Mouse (Mus musculus): ENCODE measurements around the gene 9530053A07Rik.

9530053A07Rik gene

GRCm38 (mm10) chr7:28169489-28170422, 40.5 kb downstream of the 9530053A07Rik start, which contains the start of gene Fbl:
Gene Fbl (plus strand): TSS chr7:28169710.
- CTCF ChIA-PET = interaction anchor here (0.6 to 1.1 kb wide), 4 partner anchors 11 to 991 kb away, joined by 3 to 6 read pairs (median 4); partner anchors contain the start of gene Rab4b

GRCm38 (mm10) chr7:28175358-28175757, 46.1 kb downstream of the 9530053A07Rik start:
- CTCF ChIA-PET = no interaction called here

DNA sequence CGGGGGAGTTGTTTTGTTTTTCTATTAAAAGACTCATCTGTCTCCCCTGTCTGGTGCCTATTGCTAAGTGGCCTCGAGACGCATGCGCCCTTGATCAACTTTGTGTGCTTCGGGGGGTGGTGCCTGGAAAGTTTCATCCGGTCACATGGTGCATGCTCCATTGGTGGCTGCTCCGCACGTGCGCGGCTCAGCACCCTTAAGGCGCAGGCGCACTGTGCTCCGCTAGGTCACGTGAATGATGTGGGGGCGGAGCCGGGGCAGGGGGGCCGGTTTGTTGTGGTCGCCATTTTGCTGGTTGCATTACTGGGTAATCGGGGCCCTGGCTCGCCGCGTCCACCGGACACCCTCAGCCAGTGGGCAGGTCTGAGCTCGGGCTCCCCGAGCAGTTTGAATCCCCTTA, 50.0 kb downstream of the 9530053A07Rik start, which contains the start of gene Dyrk1b:
Gene Dyrk1b (plus strand): TSS at position 242 of the 400 bp plus-strand sequence.
- CTCF ChIA-PET = no interaction called here

DNA sequence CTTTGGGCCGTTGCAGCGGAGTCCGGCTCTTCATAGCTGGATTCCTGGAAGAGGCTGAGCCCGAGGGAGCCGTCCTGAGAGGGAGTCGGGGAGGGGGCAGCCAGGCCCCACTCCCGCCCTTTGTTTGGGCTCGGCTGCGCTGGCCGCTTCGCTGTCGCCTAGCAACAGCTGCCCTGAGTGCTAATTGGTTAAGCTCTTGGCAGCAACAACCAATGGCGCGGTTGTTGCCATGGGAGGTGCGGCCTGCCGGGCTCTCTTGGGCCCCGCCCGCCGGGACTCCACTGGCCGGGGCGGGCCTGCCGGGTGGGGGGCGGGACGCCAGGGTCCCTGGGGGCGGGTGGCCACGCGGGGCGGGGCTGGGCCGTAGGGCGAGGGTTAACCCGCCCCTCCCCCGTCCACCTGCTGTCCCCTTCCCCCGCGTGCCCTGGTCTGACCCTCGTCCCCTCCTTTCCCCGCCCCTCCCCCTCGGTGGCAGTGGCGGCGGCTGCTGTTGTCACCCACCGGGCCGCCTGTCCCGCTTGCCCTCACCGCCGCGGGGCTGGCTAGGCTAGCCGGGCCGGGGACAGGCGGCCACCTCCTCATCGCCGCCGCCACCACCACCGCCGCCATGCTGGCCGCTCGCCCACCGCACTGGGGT, 50.6 kb downstream of the 9530053A07Rik start:
- CTCF ChIA-PET = interaction anchor here (0.7 to 0.9 kb wide), 2 partner anchors 10 to 193 kb away, joined by 3 to 4 read pairs; partner anchors contain the start of genes Fbl and Plekhg2

DNA sequence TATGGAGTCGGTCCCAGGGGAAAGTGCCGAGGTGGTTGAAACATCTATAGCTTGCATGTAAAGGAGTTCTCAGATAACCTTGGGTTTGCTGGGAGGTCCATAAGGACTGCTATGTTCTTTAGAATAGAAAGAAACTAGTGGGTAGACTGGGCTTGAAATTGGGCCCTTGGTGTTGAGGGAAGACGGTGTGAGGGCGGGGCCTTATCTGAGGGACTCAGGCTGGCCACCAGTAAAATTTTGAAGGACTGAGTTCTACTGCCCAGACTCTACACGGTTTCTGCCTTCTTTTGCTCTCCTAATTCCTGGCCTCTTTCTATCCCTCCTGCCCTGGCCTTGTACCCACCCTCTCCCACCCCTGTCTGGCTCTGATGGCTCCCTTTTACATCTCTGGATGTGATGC, 51.6 kb downstream of the 9530053A07Rik start:
- CTCF ChIA-PET = interaction anchor here (0.9 kb wide), 1 partner anchor 11 kb away, joined by 3 read pairs; the partner anchor contains the start of gene Fbl

GRCm38 (mm10) chr7:28181376-28181775, 52.1 kb downstream of the 9530053A07Rik start:
- CTCF ChIA-PET = no interaction called here

- CTCF ChIA-PET = no interaction called here
These were observed 53.1 kb downstream of the 9530053A07Rik start for GRCm38 (mm10) chr7:28182320-28182719.

- CTCF ChIA-PET = interaction anchor here (0.6 kb wide), 1 partner anchor 37 kb away, joined by 4 read pairs; no protein-coding TSS in a partner anchor
These were observed 56.6 kb downstream of the 9530053A07Rik start for GRCm38 (mm10) chr7:28185884-28186283.

DNA sequence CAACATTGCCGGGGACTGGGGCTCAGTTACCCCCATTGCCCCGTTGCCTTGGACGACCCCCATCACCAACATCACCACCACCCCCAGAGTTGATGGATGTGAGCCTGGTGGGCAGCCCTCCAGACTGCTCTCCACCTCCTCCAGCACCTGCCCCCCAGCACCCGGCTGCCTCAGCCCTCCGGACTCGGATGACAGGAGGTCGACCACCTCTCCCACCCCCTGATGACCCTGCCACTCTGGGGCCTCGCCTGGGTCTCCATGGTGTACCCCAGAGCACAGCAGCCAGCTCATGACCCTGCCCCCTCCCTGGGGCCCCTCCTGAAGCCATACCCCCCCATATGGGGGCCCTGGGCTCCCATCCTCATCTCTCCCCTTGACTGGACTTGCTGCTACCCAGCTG, 57.4 kb downstream of the 9530053A07Rik start:
- CTCF ChIA-PET = no interaction called here

DNA sequence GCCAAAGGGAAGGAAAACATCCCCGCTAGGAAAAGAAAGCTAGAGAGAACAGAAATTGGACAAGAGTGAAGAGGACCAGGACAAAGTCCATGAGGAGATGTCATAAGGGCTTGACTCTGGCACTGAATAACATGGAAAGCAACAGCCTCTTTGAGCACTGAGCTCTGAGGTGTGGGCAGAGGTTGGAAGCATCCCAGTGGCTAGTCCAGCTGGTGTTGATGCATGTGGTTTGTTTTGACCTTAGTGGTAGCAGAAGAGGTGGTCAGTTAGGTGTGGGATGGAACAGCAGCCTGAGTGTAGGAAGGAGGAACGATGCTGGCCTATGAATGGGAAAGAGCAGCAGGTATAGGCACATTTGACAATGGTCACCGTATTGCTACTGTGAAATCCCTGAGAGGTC, 62.2 kb downstream of the 9530053A07Rik start:
- CTCF ChIA-PET = no interaction called here

GRCm38 (mm10) chr7:28191903-28192302, 62.6 kb downstream of the 9530053A07Rik start:
- CTCF ChIA-PET = no interaction called here

- CTCF ChIA-PET = no interaction called here
These were observed 66.3 kb downstream of the 9530053A07Rik start for GRCm38 (mm10) chr7:28195414-28196098.

DNA sequence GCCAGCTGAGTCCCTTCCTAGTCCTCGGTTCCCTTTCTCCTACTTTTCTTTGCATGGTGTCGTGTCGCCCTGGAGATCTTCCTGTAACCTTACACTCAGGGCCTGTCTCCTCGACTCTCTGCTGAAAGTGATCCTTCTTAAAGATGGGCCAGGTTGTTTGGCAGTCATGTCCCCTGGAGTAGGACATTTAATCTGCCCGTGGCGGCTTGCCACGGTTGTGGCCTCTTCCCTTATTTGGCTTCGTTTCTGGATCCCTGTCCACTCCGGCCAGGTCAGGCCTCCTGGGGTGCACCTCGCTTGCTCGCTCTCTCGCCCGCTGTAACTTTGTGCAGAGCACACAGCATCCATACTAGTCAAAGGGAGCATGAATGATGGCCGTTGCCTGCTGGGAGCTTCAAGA, 67.3 kb downstream of the 9530053A07Rik start:
- CTCF ChIA-PET = no interaction called here

DNA sequence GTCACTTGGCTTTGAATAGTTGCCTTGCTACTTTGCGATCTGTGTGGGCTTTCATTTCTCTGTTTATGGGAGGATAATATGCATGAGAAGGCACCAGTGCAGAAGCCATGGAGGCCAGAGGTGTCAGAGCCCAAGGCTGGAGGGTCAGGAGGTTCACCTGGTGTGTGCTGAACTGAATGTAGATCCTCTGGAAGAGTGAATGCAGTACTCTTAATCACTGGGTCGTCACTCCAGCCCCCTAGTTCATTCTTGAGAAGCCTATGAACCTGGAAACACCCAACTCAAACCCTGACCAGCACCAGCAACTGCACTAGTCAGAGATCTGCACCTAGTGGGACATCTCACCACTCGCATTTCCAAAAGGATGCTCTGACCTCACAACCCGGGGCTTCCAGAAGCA, 69.8 kb downstream of the 9530053A07Rik start:
- CTCF ChIA-PET = no interaction called here

DNA sequence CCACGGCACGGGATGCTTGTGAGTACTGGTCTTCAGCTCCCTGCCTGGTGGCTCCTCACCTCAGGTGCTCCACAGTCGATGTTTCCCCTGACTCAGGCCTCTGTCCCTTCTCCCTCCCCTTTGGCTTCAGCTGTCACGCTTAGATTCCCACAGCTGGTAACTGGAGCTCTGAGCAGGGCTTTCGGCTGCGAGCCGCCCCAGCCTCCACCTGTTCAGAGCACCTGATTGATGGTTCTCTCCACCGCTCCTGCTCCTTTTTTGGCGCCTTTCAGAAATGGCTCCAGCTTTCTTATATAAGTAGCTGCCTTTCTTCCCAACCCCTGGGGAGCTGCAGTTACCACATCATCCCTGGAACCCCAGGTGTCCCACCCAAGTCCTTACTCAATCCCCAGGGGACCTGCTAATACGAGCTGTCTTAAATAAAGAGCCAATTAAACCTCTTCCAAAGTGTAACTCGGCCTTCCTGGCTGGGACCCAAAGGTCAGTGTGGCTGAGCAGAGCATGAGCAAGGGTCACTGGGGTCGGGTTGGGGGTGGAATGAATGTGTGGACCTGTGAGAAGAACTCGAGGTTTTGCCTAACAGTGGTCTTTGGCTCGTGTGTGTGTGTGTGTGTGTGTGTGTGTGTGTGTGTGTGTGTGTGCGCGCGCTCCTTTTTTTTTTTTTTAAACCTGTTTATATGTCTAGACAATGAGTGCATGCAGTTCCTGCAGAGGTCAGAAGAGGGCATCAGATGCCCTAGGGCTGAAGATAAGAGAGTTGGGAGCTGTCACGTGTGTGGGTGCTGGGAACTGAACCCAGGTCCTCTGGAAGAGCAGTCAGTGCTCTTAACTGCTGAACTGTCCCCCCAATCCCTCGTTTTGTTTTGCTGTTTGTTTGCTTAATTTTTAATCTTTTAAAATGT, 74.2 kb downstream of the 9530053A07Rik start:
- CTCF ChIA-PET = interaction anchor here (0.7 kb wide), 1 partner anchor 59 kb away, joined by 9 read pairs; no protein-coding TSS in a partner anchor

DNA sequence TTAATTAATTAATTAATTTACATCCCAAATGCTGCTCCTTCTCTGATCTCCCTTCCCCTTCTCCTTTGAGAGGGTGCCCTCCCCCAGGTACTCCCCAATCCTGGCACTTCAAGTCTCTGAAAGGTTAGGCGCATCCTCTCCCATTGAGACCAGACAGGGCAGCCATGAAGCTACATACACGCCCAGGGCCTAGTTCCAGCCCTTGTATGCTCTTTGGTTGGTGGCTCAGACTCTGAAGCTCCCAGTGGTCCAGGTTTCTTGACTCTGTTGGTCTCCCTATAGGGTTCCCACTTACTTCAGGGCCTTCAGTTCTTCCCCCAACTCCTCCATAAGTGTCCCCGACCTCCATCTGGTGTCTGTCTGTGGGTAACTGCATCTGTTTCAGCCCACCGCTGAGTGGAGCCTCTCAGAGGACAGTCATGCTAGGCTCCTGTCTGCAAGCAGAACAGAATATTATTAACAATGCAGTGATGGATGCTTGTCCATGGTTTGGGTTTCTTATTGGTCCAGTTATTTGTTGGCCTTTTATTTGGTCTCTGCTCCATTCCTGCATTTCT, 76.9 kb downstream of the 9530053A07Rik start:
- CTCF ChIA-PET = no interaction called here

GRCm38 (mm10) chr7:28208396-28208987, 79.2 kb downstream of the 9530053A07Rik start:
- CTCF ChIA-PET = no interaction called here

DNA sequence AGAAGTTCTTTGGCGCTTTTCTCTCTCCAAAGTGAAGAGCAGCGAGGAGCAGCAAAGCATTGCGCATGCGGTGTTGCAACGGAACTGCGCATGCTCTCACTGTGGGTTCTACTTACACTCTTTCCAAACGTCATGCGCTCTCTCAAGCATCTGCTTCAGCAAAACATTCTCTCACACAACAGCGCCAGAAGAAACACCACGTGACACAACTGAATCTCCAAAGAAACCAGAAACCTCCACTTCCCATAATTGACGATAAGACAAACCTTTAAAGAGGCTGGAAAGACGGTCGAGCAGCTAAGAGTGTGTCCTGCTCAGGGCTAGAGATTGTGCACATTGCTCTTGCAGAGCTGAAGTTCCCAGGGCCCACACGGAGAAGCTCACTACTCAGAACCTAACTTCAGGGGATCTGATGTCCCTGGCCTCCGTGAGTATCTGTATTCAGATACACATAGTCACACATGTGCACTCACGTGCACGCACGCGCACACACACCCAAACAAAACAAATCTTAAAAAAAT, 79.8 kb downstream of the 9530053A07Rik start:
- CTCF ChIA-PET = no interaction called here

DNA sequence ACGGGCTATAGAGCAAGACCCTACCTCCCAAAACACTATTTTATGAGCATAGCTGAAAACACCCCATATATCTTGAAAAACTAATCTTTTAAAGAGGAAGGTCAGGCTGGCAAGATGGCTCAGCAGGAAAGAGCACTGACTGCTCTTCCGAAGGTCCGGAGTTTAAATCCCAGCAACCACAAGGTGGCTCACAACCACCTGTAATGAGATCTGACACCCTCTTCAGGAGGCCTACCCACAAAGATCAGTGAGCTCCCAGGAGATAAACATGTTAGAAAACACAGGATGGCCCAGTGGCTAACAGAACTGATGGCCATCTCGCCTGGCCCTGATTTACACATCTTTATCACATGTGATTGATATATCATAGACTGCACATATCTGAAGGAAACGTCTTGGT, 81.5 kb downstream of the 9530053A07Rik start:
- CTCF ChIA-PET = no interaction called here

DNA sequence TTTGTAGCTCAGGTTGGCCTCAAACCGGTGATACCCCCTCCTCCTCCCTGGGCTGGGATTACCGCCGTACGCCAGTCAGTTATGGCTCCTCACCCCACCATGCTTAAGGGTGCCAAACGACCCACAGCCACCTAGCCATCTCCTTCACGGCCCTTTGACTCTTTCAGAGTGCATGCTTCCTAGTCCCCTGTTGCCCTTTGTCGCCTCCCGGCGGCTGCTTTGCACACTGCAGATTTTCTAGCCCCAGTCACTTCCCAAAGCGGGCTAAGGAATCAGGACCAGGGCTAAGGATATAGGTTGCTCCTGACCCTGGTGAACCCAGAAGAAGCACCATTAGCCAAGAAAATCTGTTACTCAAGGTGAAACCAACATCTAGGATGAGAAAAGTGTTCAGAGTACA, 84.9 kb downstream of the 9530053A07Rik start:
- CTCF ChIA-PET = no interaction called here
